Mouse (Mus musculus) MEL (cell line): ENCODE data around the gene Dnajb14.

Experiments used
- GABPA ChIP-seq: IDR thresholded peaks from 2 replicates; pipeline ENCODE4 v1.6.1; 2012; ENCODE audit warnings: low read depth, mild to moderate bottlenecking, inconsistent platforms, low read length, improper control_type of control experiment, moderate library complexity
- GATA1 ChIP-seq: IDR thresholded peaks from 2 replicates; pipeline ENCODE4 v1.6.1; 2011; ENCODE audit warnings: low read depth, low read length, improper control_type of control experiment
- KAT2A ChIP-seq: conservative IDR thresholded peaks from 2 replicates; pipeline ENCODE4 v1.6.1; 2012; ENCODE audit warnings: low read depth, low read length, improper control_type of control experiment, inconsistent platforms
- SMC3 ChIP-seq: IDR thresholded peaks from 2 replicates; pipeline ENCODE4 v1.6.1; 2011; ENCODE audit warnings: low read depth, low read length, improper control_type of control experiment

DNA sequence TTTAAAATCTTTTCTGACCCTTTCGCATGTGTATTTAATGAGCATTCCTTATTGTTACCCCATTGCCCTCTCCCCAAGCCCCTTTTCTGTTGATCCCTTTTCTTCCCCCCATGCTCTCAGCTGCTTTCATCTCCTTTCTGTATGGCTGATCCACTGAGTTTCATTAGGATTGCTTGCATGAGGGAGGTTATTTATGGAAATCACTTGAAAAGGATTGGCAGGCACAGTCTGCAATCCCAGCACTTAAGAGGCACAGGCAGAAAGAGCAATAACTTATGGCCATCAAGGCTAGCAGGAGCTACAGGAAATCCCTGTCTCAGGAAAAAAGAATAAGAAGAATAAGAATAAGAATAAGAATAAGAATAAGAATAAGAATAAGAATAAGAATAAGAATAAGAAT, 30.9 kb upstream of the Dnajb14 start:
- TF ChIP-seq KAT2A: no peak
- no peak for TF ChIP-seq SMC3
- TF ChIP-seq GABPA: no peak
- TF ChIP-seq GATA1: no peak
